Mouse (Mus musculus) cerebellum, postnatal 25 days (tissue): ENCODE measurements around the gene Trpm8.
A peak's percentile ranks its signal among the peaks of the same experiment; 100 is the strongest.

Experiments
- DNase-seq, 2 experiments: peaks; one replicate each; pipeline ENCODE4 v3.0.0; 2021; ENCODE audit warnings: mixed read lengths in 2 of 2

Gene Trpm8

DNA sequence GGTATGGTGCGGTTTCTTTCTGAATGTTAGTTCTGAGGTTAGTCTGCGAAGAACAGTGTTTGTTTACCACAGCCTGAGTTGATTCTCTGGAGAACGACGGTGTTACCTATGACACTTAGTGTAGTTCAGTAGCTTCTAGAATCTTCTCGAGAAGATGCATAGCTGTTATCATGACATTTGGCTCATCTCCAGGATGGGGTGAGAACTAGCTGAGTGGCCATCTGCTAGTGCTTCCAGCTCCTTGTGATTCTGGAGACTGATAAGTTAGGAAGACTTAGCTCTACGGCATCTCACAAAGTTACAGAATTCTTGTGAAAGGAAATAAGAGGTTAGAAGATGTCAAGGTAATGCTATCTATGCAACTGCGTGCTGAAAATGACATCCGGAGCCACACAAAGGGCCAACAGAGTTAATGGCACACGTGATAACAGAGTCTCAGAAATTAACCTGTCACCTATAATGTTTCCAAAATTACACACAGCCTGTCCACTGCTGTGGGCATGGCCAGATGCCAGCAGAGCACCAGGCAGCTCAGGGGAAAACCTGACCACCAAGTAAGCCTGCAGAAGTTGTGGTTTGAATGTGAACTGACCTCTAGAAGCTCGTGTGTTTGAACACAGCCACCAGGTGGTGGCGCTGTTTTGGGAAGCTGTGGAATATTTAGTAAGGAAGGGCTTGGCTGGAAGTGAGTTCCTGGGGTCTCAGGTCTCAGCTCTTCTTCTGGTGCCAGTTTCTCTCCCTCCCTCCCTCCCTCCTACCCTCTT is 89.6 kb downstream of the Trpm8 start:
- peak; percentile 49 to 65 for DNase-seq

DNA sequence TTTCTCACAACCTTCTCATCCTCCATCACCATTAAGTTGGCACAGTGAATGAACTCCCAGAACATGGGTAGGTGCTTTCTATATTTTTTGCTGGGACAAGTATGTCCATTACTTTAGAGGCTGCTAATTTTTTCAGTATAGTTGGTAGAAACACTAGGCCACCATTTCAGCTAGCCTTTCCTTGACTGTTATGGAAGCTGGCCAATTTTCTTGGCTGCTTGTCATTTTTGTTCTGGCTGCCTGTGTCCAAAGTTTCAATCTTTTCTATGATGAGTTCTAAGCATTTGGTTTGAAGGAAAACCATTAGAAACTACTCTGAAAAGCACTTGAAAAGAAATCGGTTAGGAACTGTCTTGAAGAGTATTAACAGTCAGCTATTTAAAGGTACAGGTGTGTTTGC is 101.0 kb downstream of the Trpm8 start:
- no peak for DNase-seq

DNA sequence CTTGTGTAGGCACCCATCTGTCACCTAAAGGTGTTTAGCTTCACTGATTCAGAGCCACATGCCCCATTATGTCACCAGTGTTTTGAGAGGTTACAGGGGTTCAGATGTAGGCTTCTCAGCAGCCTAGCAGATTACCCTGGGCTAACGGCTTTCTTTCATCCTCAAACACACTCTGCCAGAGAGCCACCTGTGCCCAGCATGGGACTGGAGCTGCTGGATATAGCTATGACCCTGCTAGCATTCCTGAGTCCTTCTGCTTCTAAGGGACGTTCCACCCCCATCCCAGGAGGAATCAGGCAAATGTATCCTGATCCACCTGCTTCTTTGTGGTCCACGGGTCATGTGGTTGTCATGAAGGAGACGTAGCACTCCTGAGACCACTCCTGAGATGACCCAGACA is 114.2 kb downstream of the Trpm8 start:
- no peak for DNase-seq

DNA sequence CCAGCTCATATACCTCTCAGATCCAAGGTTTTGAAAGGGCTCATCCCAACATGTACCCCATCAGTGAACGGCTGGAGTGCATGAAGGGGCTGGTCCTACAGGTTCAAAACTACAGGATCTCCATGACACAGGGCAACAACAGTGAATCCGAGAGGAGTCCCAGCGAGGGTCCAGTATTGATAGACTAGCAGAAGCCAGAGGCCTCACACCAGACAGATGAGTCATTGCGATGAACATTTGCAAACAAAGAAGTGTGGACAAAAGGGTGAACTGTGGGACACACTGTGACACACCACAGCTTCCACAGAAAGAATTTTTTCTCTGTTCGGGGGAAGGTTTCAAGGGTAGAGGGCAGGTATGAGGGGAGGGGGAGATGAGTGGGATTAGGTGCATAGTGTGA is 115.9 kb downstream of the Trpm8 start:
- DNase-seq: no peak

DNA sequence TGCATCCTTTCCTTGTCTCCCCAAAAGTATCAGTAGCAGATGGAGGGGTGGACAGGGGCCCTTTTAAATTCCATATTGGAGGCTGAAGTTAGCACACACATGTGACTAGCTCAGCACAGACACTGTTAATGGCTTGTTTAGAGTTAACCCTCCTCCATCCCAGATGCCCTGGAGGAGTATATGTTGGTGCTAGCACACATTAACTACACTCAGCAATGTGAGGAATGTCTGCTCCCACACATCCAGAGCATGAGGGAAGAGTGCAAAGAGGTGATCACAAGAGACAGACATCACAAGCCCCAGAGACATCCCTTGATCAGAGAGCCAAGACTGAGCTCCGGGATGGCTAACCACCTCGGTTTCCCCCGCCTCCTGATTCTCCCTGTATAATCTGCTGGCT is 125.9 kb downstream of the Trpm8 start:
- DNase-seq: no peak

DNA sequence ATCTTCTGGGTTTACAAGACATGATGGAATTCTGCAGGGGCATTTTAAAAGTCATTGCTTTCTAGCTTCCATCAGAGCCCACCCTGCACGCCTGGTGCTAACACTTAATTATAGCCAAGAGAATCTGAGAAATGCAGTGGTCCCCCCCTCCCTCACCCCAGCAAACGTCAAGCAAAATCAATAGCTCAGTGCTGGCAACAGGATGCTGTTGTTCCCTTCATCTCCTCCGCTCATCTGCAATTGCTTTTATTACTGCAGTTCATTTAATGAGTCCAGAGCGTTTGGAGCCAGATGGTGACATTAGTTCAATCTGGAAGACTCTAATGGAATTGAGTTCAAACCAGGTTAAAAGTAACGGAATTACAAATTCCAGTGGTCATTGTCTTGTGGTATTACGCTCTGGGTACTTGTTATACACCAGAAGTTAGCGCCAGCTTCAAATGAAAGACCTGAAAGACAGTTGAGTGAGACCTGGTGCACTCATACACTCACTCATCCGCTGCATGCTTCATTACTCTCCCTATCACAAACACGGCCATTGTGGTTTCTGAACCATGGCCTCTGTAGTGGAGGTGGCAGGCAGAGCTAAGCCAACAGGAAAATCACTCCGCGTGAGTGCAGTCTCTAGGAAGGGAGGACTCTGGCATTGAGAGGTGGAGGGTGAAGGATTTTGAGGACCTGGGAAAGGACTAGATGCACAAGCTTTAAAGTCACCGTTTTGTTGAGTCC is 128.8 kb downstream of the Trpm8 start:
- no peak for DNase-seq

DNA sequence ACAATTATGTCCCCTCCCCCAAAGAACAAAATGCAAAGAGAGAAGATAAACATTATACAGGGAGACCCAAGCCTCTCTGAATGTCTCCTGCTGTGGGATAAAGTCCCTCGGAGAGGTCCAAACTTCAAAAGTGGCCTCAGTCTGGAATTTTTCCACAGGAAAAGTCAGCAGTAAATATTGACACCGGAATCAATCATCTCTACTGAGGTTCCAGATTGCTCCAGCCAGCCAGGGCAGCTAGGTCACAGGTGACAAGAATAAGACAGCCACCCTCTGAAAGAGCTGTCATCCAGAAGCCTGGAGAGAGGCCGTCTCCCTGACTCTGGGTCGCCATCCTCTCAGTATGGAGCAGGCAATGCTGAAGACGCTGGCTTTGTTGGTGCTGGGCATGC is 129.3 kb downstream of the Trpm8 start, which contains the start of gene Spp2:
Gene Spp2, plus strand, starts transcription at position 155 of the 392 bp plus-strand sequence.
- no peak for DNase-seq

DNA sequence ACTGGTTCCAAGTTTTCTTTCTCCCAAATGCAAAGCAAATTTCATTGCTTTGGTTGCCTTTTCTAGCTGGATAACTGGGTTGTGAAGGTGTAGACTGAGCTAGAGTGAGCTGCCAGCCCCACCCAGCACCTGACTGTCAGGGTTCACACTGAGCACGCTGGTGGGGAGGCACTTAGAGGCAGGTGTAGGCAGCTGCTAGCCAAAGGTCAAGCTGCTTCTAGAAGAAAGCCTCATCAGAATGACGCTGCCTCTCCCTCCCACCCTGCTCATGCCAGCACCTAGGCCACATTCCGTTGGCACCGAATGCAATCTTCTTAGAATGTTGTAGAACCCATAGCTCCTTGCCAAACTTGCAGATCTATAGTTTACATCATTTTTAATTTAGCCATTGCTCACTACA is 130.9 kb downstream of the Trpm8 start:
- no peak for DNase-seq

DNA sequence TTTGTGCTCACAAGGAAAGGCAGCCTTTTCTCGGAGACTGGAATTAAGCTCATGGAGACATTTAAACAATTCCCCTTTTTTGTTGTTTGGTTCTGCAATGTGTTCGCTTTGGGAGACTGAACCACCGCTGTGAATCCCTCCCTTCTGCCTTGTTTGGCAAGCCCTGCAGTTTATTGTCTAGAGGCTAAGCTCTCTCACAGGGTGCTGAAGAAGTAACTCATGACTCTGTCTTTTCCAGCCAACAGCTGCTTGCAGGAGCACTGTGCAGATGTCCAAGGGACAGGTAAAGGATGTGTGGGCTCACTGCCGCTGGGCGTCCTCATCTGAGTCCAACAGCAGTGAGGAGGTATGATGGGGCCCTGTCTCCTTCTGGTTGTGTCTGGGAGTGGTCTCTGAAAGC is 134.6 kb downstream of the Trpm8 start:
- DNase-seq: no peak

DNA sequence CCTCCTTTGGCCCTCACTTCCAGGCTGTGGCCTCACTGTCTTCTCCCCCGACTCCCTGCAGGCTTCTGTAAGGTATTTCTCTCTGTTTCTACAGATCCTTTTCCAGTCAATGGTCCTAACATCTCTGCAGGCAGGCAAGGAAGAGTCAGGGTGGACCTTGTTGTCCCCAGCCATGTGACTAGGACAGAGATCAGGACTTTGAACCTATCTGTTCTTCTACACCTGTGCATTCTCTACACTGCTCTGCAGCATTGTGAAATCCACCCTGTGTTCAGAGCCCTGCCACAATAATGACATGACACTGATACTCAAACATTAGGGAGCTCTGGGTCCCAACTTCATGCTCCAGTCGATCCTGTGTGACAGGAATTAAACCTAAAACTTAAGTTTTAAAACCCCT is 141.5 kb downstream of the Trpm8 start:
- no peak for DNase-seq

DNA sequence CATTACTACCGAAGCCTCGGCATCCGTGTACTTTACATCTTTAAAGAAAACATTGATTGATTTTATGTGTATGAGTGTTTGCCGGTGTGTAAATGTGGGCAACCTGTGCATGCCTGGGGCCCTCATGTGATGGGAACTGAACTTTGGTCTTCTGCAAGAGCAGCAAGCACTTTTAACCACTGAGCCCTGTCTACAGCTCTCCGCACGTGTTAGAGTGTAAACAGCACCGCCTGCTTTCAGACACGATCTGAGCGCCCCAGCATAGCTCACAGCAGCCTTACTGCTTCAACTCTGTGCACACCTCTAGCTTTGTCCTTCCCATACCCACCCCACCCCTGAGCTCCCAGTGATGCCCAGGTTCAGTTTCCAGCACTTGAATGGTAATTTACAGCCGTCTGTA is 144.6 kb downstream of the Trpm8 start:
- no peak for DNase-seq

DNA sequence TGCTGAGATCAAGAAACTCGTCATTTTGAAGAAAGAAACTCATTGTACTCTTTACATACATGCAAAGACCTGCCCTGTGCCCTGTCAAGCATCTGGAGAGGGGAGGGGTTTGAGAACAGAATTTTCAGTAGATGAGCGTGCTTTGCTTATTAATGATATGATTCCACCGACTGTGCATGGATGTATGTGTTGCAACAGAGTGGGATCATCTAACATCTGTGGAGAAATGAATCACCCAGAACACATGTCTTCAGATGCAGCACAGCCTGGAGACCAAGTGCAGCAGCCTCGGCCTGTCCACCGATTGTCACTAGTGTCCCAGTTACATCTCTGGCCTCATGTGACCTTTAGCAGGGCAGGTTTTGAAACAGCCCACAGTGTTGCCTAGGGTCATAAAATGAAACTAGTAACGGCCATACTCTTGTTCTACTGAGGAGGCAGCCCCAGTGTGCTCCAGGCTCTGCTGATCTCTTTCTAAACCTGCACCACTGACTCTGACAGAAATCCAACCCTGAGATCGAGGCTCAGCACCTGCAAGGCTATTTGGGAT is 145.5 kb downstream of the Trpm8 start:
- DNase-seq: no peak

DNA sequence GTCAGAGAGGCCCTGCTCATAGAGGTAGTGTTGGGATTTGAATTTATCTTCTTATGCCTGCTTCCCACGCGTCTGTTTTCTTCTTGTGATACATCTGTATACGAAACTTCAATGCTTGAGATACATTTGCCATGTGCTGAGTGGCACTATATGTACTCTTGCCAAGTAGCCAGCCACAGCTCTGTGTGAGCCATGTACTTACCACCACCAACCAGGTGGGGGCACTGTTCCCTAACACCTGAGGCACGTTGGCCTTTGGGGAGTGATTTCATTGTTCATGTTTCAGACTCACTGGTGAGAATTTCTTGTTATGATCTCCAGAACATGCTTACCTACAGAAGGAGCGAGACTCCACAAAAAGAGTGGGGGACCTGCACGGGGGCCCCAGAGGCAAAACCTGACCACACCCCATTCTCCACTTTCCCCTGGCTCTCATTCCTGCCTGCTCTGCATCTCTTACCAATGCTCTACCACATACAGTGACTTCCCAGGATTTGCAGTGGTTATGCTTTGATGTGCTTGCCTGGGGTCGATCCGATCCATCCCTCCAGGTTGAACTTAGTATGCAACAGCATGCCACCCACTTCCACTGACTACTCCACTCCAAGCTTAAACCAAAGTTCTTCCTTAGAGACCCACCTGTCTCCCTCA is 147.3 kb downstream of the Trpm8 start:
- DNase-seq: peak; percentile 87 to 90

DNA sequence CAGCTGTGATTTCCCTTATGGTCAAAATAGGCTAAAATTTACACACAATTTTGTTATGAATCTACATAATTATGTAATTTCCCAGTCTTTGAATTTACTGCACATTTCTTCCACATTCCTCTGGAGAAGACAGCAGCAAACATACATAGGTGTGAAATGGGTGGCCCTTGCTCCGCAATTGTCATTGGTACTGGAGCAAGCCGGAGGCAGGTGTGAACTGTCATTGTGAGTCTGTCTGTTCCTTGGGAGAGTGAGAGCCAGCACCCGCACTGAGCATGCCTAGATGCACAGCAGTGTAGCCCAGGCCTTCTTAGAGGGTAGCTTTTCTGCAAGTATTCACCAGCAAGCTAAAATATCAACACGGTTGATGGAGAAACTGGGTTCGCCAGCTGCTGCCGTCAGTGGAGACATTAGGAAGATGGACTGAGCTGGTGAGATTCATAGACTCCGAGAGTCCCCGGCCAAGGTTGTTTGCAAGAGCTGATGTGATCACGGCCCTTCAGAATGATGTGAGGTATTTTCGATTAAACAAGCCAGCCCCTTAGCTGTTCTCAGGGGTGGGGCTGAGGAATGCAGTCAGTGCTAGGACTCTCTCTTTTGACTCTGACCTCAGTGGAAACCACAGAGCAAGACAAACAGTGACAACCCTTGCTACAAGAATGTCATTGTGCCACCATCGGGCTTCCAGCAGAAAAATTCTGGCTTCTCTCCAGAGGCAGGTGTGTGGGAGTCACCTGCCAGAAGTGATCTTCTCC is 150.7 kb downstream of the Trpm8 start:
- no peak for DNase-seq

DNA sequence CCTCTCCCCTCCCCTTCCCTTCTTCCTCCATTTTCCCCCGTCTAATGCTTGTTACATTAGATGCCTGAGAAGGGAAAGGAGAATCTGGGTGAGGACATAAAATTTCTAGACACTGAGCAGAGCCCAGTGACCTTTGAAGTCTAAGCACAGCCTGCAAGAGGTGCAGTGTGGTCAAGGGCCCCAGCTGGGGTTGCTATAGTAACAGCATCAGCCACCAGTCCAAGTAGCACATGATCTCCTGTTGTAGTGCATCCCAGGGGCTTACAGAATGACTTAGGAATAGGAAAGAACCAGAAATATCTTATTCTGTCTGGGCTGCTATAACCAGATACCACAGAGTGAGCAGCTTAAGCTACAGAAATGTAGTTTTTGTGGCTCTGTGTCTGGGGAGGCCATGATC is 152.0 kb downstream of the Trpm8 start:
- DNase-seq: no peak

DNA sequence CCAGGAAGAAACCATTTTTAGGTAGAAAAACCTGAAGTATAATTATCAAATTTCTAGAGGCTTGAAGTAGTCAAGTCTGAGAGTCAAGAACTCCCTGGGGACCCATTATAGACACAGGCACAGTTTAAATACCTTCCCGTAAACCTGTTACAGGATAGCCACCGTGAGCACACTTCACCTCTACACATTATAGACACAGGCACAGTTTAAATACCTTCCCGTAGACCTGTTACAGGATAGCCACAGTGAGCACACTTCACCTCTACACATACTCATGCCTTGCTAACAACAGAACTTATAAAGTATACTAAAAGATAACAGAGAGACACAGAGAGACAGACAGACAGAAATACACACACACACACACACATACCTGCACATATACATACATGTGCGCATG is 153.8 kb downstream of the Trpm8 start:
- no peak for DNase-seq

DNA sequence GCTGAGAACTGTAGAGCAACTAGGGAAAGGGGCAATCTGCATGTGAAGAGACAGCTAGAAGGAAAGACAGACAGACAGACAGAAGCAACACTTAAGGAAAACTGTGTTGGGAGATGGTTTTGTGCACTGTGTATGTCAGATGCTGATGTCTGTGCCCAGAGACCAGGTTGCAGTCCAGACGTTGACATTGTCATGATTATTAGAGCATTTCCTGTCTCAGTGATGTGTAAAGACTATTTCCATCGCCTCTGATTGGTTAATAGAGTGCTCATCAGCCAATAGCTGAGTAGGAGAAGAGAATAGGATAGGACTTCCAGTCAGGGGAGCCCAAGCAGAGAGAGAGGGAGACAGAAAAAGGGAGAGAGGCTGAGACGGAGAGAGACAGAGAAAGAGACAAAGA is 155.1 kb downstream of the Trpm8 start:
- DNase-seq: no peak

DNA sequence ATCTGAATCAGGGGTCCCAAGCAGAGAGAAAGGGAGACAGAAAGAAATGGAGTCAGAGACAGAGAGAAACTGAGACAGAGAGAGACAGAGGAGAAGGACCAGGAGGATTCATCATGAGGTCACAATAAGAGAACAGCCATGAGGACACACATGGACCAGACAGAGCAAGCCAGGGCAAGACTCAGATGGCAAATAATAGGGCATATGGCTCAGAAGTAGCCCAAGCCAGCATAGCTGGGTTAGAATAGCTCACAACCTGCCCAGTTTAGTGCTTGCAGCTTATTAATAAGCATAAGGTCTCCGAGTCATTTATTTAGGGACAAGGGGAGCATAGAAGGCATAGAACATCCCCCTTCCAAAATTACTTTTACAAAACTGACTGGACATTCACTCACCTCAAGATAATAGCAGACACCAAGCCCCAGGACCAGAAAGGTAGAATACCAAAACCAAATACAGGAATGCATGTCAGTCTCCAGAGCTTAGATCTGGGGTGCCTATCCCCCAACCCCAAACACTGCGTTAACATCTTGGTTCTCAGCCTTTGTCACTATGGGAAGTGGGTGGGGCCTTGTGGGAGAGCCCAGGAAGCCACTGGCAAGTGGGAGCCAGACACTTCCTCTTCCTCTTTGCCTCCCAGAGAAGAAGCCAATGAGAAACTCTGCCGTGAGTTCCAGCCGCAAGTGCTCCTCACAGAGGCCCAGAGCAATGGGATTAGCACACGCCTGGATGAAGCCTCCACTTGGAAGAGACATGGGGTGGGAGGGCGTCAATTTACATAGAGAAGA is 155.8 kb downstream of the Trpm8 start:
- peak in 1 of 2 experiments; percentile 9 for DNase-seq

DNA sequence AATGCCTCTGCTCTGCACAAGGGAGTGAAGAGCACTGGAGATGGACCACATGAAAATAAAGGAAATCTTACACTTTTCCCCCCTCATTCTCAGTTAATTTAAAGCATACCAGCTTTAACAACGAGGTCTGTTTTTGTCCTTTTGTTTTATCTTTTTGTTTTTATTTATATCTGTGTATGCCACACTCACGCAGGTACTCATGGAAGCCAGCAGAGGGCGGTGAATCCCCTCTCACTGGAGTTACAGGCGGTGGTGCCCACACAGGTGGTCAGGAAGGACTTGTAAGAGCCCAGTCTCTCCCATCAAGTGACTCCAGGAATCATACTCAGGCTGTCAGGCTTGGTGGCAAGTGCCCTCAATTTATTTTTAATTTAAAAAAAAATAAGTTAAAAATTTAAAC is 156.6 kb downstream of the Trpm8 start:
- DNase-seq: no peak

DNA sequence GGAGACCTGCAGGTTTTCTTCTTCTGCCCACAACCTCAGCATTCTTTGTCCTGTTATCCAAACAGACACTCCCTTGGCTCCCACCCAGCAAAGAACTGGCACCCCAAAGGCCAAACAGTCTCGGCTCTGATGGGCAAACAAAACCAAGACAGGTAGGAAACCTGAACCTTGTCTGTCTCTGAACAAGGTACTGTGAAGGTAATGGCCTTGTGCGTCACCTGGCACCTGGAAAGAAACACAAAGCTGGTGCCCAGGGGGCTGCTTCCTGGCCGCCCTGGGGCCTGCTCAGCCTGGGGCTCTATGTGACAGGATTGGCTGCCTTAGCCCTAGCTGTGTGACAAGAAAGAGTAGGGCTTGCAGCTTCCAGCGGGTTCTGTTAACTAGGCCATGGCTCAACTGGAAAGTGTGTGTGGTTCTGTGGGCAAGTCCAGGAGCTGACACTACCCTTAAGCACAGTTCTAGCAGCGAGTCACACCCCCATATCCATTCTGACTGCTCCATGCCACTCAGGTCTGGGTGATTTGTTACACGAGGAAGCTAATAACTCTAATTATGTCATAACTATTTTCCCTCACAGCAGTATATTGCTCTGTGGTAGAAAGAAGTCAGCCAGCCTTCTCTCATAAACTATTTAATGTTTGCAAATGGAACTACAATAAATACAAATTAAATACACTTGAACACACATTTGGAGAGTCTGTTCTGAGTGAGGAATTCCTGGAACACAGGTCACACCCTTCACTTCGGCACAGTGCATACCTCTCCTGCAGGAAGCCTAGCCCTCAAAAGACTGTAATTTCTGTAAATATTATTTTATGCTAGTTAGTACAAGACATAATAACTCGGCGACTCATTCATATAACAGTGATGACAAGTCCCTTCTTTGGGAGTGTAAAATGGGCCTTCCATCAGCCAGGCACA is 160.0 kb downstream of the Trpm8 start:
- DNase-seq: peak in 1 of 2 experiments; percentile 7
